ENCODE assay signal across 8 mouse cellular contexts in genomic region chr4:138913797-138914196, GRCm38 (mm10). TPM values are rescaled to one million over a fixed set of nuclear protein-coding genes. Genes with fewer than 3 reads are reported as not detected.
A peak's percentile ranks its signal among the peaks of the same experiment; 100 is the strongest.
DNase-seq lines count a peak whose midpoint lies in the region; ATAC-seq lines count a peak whose summit lies in the region.

Gene Otud3, minus strand, starts transcription at chr4:138913945.

- peak; percentile 98 for DNase-seq in R1 (ENCODE audit: low read depth, low spot score)
- peak; percentile 97 to 98 for DNase-seq in cerebellum, postnatal 25 days
- DNase-seq in frontal cortex, postnatal 25 days (ENCODE audit: low spot score in 2 of 2) = peak; percentile 79 to 89
- DNase-seq in hindbrain, embryonic 14.5 days (ENCODE audit: low spot score) = peak; percentile 97
- peak; percentile 92 to 93 for DNase-seq in layer of hippocampus, postnatal 36 days
- DNase-seq in lung, postnatal 36 days = peak; percentile 98
- peak; percentile 96 for DNase-seq in retina, postnatal 1 day
- DNase-seq in urinary bladder, adult 18-20 months (ENCODE audit: low spot score in 2 of 2) = peak; percentile 92 to 96

- peak within 1 kb of the TSS; percentile 96 for H3K4me3 ChIP-seq in hindbrain, embryonic 14.5 days (replicated peaks; ENCODE audit: low read length)

- H3K9ac ChIP-seq in hindbrain, embryonic 14.5 days = peak within 1 kb of the TSS; percentile 91

- no peaks in the 10 kb centered on the region for H3K27me3 ChIP-seq in hindbrain, embryonic 14.5 days (ENCODE audit: control insufficient read depth, insufficient read depth, low read length)

- under 1% methylated on average over 39 of the region's 39 CpGs for WGBS in hindbrain, embryonic 14.5 days

- peak within 1 kb of the TSS; percentile 80 for H3K27ac ChIP-seq in hindbrain, embryonic 14.5 days

- H3K4me1 ChIP-seq in hindbrain, embryonic 14.5 days (replicated peaks; ENCODE audit: control insufficient read depth, insufficient read depth, low read length) = peaks cover 10% of the 10 kb centered on the region

- H3K36me3 ChIP-seq in hindbrain, embryonic 14.5 days (replicated peaks; ENCODE audit: control insufficient read depth, insufficient read depth) = peaks cover 11% of the 10 kb centered on the region; the same call in 1 of the 2 replicates

- no peaks in the 10 kb centered on the region for H3K9me3 ChIP-seq in hindbrain, embryonic 14.5 days (ENCODE audit: control insufficient read depth, low read length)

- ATAC-seq in hindbrain, embryonic 14.5 days (ENCODE audit: low FRiP score) = peak; percentile 94

- H3K4me2 ChIP-seq in hindbrain, embryonic 14.5 days (replicated peaks) = peak within 1 kb of the TSS; percentile 95

RNA-seq across cellular contexts. Expression of gene Otud3, which starts in this region (rescaled TPM):
- polyA plus RNA-seq in hindbrain, embryonic 14.5 days (2014; fragmentation: Nextera tagmentation; extraction: Ambion mirVana) = 2.8 and 3.3 TPM in 2 replicates
- 10 to 100 TPM; 10.8 to 12.8 TPM for total RNA-seq in layer of hippocampus, postnatal 36 days (2021)

Comparison
In these comparisons a context has a peak if more than half of its experiments do, and no peak if none do; other contexts are left out.
1. Peak in every context shown above with its lines: DNase-seq, ATAC-seq, H3K4me3 ChIP-seq and H3K27ac ChIP-seq.